Comparison of ENCODE assay signal across 24 mouse cellular contexts in genomic region chr9:77759756-77760155, GRCm38 (mm10). TPM values are rescaled to one million over a fixed set of nuclear protein-coding genes. Genes with fewer than 3 reads are reported as not detected.
A peak's percentile ranks its signal among the peaks of the same experiment; 100 is the strongest.
DNase-seq lines count a peak whose midpoint lies in the region; ATAC-seq lines count a peak whose summit lies in the region.
"Had no signal": no experiment of that assay in that cellular context is flagged by ENCODE, and none has a peak within 500 bp of the region (broad histone marks: within the 10 kb centered on the region; RNA-seq: fewer than 3 reads in every experiment).

No protein-coding gene starts in this region.

- H3K36me3 ChIP-seq in kidney, embryonic 14.5 days (ENCODE audit: control insufficient read depth, insufficient read depth, low read length): peaks cover 8% of the 10 kb centered on the region; the same call in 1 of the 2 replicates
- H3K36me3 ChIP-seq: embryonic facial prominence, embryonic 15.5 days; intestine, embryonic 15.5 days; stomach, embryonic 15.5 days had no signal

- peak; percentile 71 for DNase-seq in kidney, adult 18-20 months
- peak; percentile 82 for DNase-seq in NIH3T3 (ENCODE audit: low read depth)
- peak; percentile 24 for DNase-seq in adrenal gland, postnatal 10 days
- peak; percentile 80 to 81 for DNase-seq in kidney, postnatal 25 days
- no peak for DNase-seq in urinary bladder, postnatal 4 days (ENCODE audit: low spot score in 2 of 2)
- DNase-seq in layer of hippocampus, adult 9-11 months: no peak
- DNase-seq: B cell, adult 2 months; cerebellum, adult 9-10 months; gastrocnemius, adult 2 months; liver, embryonic 13.5 days; lung, embryonic 14.5 days; thymus, adult 18-20 months; thymus, postnatal 36 days had no signal

- H3K9ac ChIP-seq in kidney, embryonic 14.5 days (ENCODE audit: low read depth, low read length): no peak overlapping the region
- H3K9ac ChIP-seq: embryonic facial prominence, embryonic 15.5 days; intestine, embryonic 15.5 days; liver, embryonic 13.5 days; lung, embryonic 14.5 days; midbrain, embryonic 12.5 days; stomach, embryonic 15.5 days had no signal

- WGBS in kidney, embryonic 14.5 days: 77% methylated on average over 6 of the region's 6 CpGs

- H3K27me3 ChIP-seq in kidney, embryonic 14.5 days (ENCODE audit: control insufficient read depth, insufficient read depth, low read length): no peaks in the 10 kb centered on the region
- H3K27me3 ChIP-seq: CH12.LX; embryonic facial prominence, embryonic 15.5 days; intestine, embryonic 15.5 days; liver, embryonic 13.5 days; midbrain, embryonic 12.5 days; stomach, embryonic 15.5 days had no signal

- H3K4me3 ChIP-seq in kidney, embryonic 14.5 days (ENCODE audit: low read length): no peak overlapping the region
- H3K4me3 ChIP-seq: embryonic facial prominence, embryonic 15.5 days; gastrocnemius, adult 2 months; hindbrain, embryonic 10.5 days; intestine, embryonic 15.5 days; liver, embryonic 13.5 days; midbrain, embryonic 12.5 days; stomach, embryonic 15.5 days had no signal

- peaks cover 7% of the 10 kb centered on the region for H3K4me1 ChIP-seq in kidney, embryonic 14.5 days (ENCODE audit: control insufficient read depth, insufficient read depth, low read length)

- ATAC-seq in kidney, embryonic 14.5 days (ENCODE audit: low FRiP score, low TSS enrichment): no peak
- ATAC-seq: forebrain, embryonic 14.5 days; hindbrain, embryonic 16.5 days; intestine, embryonic 15.5 days had no signal

- no peak overlapping the region for H3K4me2 ChIP-seq in kidney, embryonic 14.5 days (replicated peaks; ENCODE audit: low read depth, low read length)
- H3K4me2 ChIP-seq: embryonic facial prominence, embryonic 15.5 days; heart, embryonic 11.5 days; intestine, embryonic 15.5 days; liver, embryonic 13.5 days; lung, embryonic 14.5 days; midbrain, embryonic 12.5 days; stomach, embryonic 15.5 days had no signal

- no peak overlapping the region for H3K27ac ChIP-seq in kidney, embryonic 14.5 days (ENCODE audit: low read depth, low read length)
- H3K27ac ChIP-seq: embryonic facial prominence, embryonic 15.5 days; gastrocnemius, adult 2 months; hindbrain, embryonic 10.5 days; intestine, embryonic 15.5 days; liver, embryonic 13.5 days; midbrain, embryonic 12.5 days; stomach, embryonic 15.5 days had no signal

- H3K9me3 ChIP-seq in kidney, embryonic 14.5 days (ENCODE audit: control insufficient read depth, low read length): no peaks in the 10 kb centered on the region
- H3K9me3 ChIP-seq: embryonic facial prominence, embryonic 15.5 days; G1E; hindbrain, embryonic 10.5 days; intestine, embryonic 15.5 days; liver, embryonic 13.5 days; midbrain, embryonic 12.5 days; stomach, embryonic 15.5 days had no signal

RNA-seq across cellular contexts. Expression of gene Gclc, which starts 5.4 kb away (rescaled TPM):
- polyA plus RNA-seq in kidney, embryonic 14.5 days (2014; fragmentation: Nextera tagmentation; extraction: Ambion mirVana): 21.1 and 30.0 TPM in 2 replicates
- total RNA-seq in adrenal gland, postnatal 10 days (2021): 10 to 100 TPM; 41.3 to 56.4 TPM

Comparison
In these comparisons a context has a peak if more than half of its experiments do, and no peak if none do; other contexts are left out.
1. DNase-seq: peak in kidney, adult 18-20 months (single experiment), NIH3T3 (single experiment), adrenal gland, postnatal 10 days (single experiment) and kidney, postnatal 25 days (2 of 2); none in urinary bladder, postnatal 4 days (0 of 2) and layer of hippocampus, adult 9-11 months (single experiment).